Mouse (Mus musculus) layer of hippocampus, adult 18-20 months (tissue): Measurements from ENCODE around the gene Gm6657. TPM values are rescaled to one million over a fixed set of nuclear protein-coding genes. Genes with fewer than 3 reads are reported as not detected.
A peak's percentile ranks its signal among the peaks of the same experiment; 100 is the strongest.

Source experiments
- DNase-seq, 2 experiments: peaks; one replicate each; pipeline ENCODE4 v3.0.0; 2022; ENCODE audit warnings: low spot score in 2 of 2
- long read RNA-seq: library from polyadenylated mRNA; stranded (forward); transcript quantifications from one replicate; pipeline ENCODE4 v2.0.0, GENCODE M21; 2021
- total RNA-seq, 2 experiments: library from RNA; stranded (reverse); gene quantifications; 2 replicates each; pipeline ENCODE4 v1.2.3; 2021

Gm6657 gene
- not detected for total RNA-seq
- long read RNA-seq, result 0 reads

DNA sequence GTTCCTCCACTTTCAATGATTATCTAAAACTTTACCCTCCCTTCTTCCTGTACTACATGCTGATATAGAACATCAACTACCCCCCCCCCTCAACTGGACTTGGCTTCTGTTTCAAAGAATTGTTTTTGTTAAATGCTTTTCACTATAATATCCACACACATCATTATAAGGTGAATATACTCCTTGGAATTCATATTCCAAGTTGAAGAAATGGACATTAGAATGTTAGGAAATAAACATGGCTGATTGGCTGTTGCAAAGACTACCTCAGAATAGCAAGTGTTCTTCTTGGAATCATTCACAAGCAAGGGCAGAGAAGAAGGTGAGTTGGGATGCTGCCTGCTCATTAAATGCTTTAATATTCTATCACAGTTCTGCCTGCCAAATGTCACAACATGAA lies at the start of gene Gm6657:
Gm6657 (plus strand) TSS at position 301 of the 400 bp plus-strand sequence.
- no peak for DNase-seq

DNA sequence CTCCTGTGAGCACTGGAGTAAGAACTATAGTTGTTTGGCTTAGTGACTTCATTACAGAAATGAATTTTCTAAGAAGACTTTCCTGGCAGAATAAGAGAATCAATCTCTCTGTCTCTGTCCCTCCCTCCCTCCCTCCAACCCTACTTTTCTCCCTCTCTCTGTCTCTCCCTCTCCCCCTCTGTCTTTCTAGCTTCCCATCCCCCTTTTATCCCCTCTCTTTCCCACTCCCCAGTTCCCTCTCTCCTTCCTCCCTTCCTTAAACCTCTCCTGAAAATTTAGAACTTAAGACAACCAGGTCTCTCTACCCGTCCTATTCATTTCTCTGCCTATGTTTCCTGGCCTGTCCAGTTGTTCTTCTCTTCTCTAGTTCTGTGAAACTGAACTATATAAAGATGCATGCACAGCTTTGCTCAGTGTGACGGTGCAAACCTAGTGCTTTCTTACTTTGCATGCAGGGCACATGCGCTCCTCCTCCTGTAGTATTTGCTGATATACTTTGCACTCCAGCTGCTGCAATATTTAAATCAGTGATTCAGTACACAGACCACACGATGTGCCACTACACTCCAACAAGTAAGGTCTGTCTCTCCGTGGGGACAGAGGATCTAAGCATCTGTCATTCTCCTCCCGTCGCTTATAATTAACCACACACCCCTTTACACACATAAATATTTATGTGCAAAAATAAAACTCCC lies 40.6 kb upstream of the Gm6657 start:
- peak; percentile 1 to 10 for DNase-seq

GRCm38 (mm10) chr12:78170178-78170577 lies 23.9 kb upstream of the Gm6657 start:
- no peak for DNase-seq

GRCm38 (mm10) chr12:78173945-78174344 lies 20.1 kb upstream of the Gm6657 start:
- DNase-seq, result no peak

GRCm38 (mm10) chr12:78174671-78175070 lies 19.4 kb upstream of the Gm6657 start:
- no peak for DNase-seq

- no peak for DNase-seq
Measured at GRCm38 (mm10) chr12:78181452-78181851, 12.6 kb upstream of the Gm6657 start.

DNA sequence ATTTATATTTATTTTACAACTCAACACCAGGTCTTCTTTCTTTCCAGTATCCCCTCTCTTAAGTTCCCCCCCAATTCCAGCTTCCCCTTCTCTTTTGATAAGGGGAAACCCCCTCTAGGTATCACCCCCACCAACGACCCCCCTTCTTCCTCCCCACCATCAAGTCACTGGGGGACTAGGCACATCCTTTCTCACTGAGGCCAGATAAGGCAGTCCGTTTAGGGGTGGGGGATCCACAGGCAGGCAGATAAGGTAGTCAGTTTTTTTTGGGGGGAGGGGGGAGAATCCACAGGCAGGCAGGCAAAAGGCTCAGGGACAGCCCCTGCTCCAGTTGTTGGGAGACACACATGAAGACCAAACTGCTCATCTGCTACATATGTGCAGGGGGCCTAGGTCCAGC lies 1.3 kb downstream of the Gm6657 start:
- no peak for DNase-seq

GRCm38 (mm10) chr12:78203646-78204045 lies 9.6 kb downstream of the Gm6657 start:
- DNase-seq, result no peak

DNA sequence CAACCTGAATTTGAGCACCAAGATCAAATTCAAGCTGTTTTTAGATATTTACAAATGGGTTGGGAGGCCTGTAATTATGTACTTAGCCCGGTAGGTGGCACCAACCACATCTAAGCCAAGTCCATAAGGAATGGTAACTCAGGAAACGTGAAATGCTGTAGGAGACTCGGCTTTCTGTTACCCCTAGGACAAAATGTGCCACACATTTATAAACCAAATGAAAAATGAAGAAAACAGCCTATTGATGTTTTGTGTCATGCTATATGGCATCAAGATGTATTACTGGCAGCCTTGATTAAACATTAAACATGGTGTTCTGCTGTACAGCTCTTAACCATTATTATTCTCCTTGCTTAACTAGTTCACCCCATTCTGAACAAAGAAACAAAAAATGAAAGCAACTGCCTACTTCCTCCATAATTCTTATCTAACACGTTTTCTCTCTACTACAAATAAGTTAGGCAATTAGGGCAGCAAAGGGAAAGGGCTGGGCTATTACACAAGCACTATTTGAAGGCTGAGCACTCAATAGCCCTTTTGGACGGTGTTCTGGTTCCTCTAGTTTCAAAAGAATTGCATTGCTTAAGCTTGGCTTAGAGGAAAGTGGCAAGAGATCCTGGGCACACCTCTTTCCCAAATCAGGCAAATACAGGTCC lies 12.0 kb downstream of the Gm6657 start:
- peak in 1 of 2 experiments; percentile 76 for DNase-seq

DNA sequence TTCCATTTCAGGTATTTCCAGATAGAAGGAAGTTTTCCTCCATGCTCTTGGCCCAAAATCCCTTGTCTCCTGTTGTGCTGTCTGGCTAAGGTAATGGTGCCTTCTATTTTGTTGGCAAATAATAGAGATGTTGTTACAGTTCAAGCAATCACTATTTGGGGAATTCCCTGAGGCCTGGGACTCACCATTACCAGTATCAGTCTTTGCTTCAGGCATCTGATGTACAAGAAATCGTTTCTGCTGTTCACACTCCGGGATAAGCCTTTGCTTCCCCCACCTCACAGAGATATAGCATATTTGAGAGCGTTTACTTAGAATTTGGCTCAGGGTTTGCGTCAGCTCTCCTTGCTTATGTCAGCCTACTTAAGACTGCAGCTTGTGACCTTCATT lies 12.5 kb downstream of the Gm6657 start:
- DNase-seq, result no peak

DNA sequence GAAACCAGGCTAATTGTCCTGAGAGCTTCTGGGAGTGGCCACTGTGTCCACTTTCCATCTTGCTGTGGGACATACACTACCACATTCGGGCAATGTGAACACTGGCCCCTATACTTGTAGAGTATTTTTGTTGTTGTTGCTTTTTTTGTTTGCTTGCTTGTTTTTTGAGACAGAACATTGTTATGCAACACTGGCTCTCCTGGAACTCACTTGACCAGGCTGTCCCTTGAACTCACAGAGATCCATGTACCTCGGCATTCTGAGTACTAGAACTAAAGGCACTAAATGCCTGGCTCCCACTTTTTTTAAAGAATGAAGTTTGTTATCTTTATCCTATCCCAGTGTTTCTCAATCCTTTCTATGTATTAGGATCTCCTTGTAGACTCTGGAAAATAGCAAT lies 15.8 kb downstream of the Gm6657 start:
- DNase-seq, result no peak

- no peak for DNase-seq
Measured at GRCm38 (mm10) chr12:78215490-78215889, 21.4 kb downstream of the Gm6657 start.

DNA sequence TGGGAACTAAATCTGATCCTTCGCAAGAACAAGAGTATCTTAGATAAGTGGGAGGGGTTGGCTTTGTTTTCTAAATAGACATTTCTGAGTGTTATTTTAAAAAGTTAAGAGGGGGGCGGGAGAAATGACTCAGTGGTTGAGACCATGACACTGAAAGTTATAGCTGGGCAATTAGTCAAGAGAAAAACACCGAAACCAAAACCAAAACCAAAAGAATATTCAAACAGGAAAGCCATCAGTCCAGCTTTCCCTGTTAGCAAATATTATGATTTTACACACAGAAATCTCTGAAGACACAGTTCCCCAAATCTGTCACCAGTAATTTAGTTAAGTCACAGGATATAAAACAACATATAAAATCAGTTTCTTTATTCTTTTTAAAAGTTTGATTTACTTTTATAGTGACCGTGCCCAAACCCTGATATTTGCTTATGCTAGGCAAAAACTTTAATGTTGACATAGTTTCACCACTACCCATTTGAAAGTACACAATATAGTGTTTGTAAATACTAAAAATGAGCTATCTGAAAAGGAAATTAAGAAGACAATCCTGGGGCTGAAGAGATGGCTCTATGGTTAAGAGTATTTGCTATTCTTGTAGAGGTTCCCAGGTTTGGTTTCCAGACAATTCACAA lies 25.3 kb downstream of the Gm6657 start:
- DNase-seq, result no peak

DNA sequence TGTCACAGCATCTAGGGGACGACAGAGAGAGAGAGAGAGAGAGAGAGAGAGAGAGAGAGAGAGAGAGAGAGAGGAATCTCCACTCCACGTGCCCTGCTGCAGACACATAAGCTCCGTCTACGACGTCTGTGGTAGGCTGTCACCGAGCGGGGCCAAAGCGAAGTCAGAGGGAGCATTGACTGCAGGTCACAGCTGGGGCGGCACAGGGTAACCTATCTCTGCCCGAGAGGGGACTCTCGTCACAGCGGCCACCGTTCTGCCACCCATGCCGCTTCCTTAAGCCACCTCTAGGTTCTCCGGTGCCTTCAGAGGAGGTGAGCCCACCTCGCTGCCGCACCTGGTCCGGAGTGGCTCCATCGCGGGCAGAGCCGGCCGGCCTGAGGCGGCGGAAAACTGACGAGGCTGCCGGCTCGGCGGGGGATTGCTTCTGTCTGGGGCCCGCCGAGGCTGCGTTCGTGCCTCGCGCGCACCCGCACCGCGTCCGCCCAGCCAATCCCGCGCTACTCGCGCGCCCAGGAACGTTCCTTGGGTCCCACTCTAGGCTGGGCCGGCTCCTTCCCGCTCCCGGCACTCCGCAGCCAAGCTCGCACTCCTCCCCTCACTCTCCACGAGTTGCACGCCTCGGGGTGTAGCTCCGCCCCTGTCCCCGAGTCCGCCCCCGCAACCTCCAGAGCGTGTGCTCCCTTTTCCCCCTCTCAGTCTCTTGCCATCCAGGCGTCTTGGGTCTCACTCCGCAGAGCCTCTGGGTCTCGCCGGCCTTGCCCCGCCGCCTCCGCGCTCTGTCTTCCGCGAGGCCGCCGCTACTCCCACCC lies 31.9 kb downstream of the Gm6657 start, which contains the start of gene Gphn:
Gphn (plus strand) TSS at position 673 of the 812 bp plus-strand sequence.
- peak; percentile 94 for DNase-seq

GRCm38 (mm10) chr12:78226519-78226875 lies 32.5 kb downstream of the Gm6657 start:
- peak; percentile 77 to 86 for DNase-seq

DNA sequence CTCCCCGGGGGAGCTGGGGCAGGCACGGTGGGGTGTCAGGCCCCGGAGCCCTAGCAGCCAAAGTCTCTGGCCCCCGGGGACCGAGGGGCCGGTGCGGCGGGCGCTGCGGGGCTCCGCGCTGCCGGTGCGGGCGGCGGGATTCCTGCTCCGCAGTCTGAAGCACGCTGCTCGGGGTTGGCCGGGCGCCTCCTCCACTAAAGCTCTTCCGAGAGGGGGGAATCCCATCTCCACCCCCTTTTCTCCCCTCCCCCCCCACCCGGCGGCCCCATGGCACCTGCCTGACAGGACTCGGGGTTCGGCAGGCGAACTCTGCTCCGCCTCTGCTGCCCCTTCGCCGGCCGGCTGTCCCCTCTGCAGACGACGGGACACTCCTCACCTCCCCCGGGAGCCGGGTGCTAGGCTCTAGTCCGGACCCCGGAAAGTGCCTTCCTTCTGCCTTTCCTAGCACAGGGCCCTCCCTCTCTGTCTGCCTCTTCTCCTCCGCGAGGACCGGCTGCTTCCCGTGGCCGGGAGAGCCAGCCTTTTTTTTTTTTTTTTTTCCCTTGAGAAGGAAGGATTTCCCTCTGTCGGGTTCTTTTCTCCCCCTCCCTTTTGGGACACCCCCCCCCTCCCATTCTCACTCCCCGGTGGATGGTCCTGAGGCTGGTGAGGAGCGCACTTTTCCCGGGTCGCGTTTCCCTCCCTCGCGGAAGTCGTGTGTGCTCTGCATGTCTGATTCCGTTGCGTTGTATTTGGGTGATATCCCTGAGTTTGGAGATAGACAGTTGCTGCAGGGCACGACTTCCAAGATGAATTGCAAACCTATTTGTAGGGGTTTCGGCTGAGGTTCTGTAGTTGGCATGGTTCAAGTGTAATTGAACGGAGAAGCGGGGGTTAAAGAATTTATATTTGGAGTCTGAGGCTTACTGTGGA lies 33.2 kb downstream of the Gm6657 start:
- DNase-seq, result peak; percentile 19 to 47

DNA sequence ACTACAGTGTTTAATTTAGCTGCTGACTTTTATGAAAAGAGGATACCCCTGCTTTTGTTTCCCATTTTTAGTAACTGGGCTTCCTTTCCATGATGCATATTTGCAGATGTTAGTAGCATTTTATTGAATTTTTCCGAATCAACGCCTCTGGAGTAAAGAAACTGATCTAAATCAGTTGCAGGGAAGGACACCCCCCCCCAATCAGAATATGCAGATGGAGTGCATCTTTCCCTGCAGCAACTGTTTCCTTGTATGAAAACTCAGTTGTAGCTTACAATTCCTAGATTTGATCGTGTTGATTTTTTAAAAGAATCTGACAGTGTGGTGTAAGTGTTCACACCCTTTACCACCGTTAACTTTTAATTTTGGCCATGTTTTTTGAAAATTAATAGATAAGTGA lies 34.1 kb downstream of the Gm6657 start:
- DNase-seq, result no peak

GRCm38 (mm10) chr12:78232560-78232959 lies 38.5 kb downstream of the Gm6657 start:
- no peak for DNase-seq

DNA sequence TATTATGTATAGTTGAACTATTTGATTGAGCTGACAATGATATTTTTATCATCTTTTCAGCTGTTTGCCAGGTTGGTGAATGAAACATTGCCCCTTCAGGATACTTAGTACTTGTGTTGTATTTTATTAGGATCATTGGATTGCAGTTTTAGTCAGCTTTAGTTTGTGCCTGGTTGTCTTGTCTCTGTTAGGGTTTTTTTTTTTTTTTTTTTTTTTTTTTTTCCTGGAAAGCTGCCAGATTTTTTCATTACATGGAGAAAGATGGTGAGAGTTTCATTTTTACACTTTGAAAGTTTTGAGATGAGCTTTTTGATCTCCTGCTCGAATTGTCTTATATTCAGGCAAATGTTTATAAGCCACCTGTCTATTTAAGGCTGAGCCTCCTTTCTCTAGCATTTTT lies 54.3 kb downstream of the Gm6657 start:
- DNase-seq, result no peak

DNA sequence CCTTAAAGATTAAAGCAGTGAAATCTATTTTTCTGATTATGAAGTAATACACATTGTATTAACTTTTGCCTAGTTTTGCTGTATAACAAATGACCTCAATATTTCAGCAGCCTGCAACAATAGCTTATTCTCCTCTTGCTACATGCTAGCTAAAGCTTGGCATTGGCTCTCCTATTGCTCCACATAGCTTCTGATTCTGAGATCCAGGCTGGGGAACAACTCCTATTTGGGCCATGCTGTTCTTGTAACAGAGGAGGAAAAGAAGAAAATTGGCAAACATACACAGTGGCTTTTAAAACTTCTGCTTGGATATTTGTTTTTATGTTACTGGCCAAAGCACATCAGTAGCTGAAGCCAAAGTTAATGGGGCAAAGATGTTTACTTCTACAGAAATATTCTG lies 55.1 kb downstream of the Gm6657 start:
- DNase-seq, result peak in 1 of 2 experiments; percentile 55
